Mouse (Mus musculus): ENCODE results near the gene Sucla2. TPM values are rescaled to one million over a fixed set of nuclear protein-coding genes. Genes with fewer than 3 reads are reported as not detected.
"Not testable (repeated sequence)": the region's sequence is repeated elsewhere in the genome, so short reads cannot be mapped to it uniquely, and the experiment has no call there.

The Sucla2 gene
- polyA plus RNA-seq, 1 experiment from 2014 or later = 103 TPM

GRCm38 (mm10) chr14:73574053-73574452 is 48.9 kb downstream of the Sucla2 start:
- Histone ChIP-seq H3K4me1 (no peaks in the 10 kb centered on the region), H3K4me2 (replicated peaks) (no peak overlapping the region), H3K27ac (no peak overlapping the region), H3K4me3 (no peak overlapping the region), H3K36me3 (peaks cover 32% of the 10 kb centered on the region), H3K9me3 (replicated peaks) (no peaks in the 10 kb centered on the region), H3K27me3 (no peaks in the 10 kb centered on the region), H3K9ac (no peak overlapping the region)
- no peak for ATAC-seq (ENCODE audit: low FRiP score)
- WGBS = 92% methylated on average over 5 of the region's 5 CpGs

DNA sequence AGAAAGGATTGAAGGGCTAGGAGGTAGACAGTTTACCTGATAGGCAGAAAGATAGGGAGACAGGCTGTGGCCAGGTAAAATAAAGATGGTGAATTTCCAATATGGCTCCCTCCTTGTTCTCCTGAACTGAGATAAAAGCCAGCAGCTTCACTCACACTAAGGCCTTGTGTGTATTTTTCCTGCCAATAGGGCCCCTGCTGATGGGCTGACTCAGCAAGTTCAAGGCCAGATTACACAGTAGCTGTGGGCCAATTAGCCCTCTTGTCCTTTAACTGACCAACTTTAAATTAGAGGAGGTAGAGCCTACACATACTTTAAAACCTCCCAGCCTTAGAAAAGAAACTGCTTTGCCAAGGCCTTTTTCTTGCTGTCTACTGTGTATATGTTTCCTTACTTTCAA is 51.2 kb downstream of the Sucla2 start:
- Histone ChIP-seq H3K27ac (no peak overlapping the region), H3K4me2 (replicated peaks) (no peak overlapping the region), H3K9me3 (replicated peaks) (no peaks in the 10 kb centered on the region), H3K36me3 (peaks cover 33% of the 10 kb centered on the region), H3K27me3 (no peaks in the 10 kb centered on the region), H3K4me3 (no peak overlapping the region), H3K9ac (no peak overlapping the region), H3K4me1 (no peaks in the 10 kb centered on the region)
- no peak for ATAC-seq (ENCODE audit: low FRiP score)

GRCm38 (mm10) chr14:73588080-73588479 is 63.0 kb downstream of the Sucla2 start:
- Histone ChIP-seq H3K4me1 (no peaks in the 10 kb centered on the region), H3K9me3 (replicated peaks) (no peaks in the 10 kb centered on the region), H3K27me3 (no peaks in the 10 kb centered on the region), H3K9ac (no peak overlapping the region), H3K27ac (no peak overlapping the region), H3K4me2 (replicated peaks) (no peak overlapping the region), H3K4me3 (no peak overlapping the region), H3K36me3 (peaks cover 34% of the 10 kb centered on the region)
- WGBS = 80% methylated on average over 1 of the region's 1 CpGs
- no peak for ATAC-seq (ENCODE audit: low FRiP score)

DNA sequence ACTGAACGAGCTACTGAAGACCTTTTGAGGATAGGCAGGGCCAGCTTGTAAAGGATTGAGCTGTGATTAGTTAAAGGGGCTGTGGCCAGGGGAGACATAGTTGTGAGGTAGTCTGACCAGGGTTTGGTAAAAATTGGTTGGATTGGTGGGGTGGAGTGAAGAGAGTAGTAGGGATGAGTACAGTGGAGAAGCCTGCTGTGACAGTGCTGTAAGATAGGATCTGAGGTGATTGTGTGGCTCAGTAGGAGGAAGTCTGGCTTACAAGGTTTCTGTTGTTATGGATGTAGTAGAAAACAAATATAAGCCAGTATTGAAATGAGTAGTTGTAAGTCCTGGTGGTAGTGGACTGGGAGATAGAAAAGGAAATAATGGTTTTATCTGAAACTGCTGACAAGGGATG is 67.0 kb downstream of the Sucla2 start:
- Histone ChIP-seq H3K36me3 (peaks cover 44% of the 10 kb centered on the region), H3K27me3 (no peaks in the 10 kb centered on the region), H3K27ac (no peak overlapping the region), H3K4me2 (replicated peaks) (no peak overlapping the region), H3K4me1 (no peaks in the 10 kb centered on the region), H3K9ac (no peak overlapping the region), H3K4me3 (no peak overlapping the region), H3K9me3 (replicated peaks) (no peaks in the 10 kb centered on the region)
- ATAC-seq (ENCODE audit: low FRiP score) = no peak
- 93% methylated on average over 1 of the region's 1 CpGs for WGBS

DNA sequence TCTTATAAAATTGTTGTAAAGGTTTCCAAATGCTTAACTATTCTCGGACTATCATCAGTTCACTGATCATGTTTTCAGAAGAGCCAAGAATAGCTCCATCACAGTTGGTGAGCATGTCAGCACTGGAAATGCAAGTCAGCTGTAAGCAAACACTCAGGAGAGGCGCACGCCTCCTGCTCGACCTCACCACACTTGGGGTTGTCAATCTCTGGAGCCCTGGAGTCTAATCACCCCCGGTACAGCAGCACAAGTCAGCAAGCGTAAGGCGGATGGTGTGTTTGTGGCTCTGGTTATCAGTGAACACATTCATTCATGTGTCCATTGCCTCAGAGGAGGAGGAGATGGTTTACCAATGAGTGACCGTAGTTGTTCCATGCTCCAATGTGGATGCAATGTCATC is 74.6 kb downstream of the Sucla2 start:
- Histone ChIP-seq H3K4me1 (no peaks in the 10 kb centered on the region), H3K36me3 (peaks cover 57% of the 10 kb centered on the region), H3K9ac (no peak overlapping the region), H3K4me2 (replicated peaks) (no peak overlapping the region), H3K4me3 (no peak overlapping the region), H3K27ac (no peak overlapping the region), H3K27me3 (no peaks in the 10 kb centered on the region), H3K9me3 (replicated peaks) (no peaks in the 10 kb centered on the region)
- 79% methylated on average over 8 of the region's 8 CpGs for WGBS
- no peak for ATAC-seq (ENCODE audit: low FRiP score)

DNA sequence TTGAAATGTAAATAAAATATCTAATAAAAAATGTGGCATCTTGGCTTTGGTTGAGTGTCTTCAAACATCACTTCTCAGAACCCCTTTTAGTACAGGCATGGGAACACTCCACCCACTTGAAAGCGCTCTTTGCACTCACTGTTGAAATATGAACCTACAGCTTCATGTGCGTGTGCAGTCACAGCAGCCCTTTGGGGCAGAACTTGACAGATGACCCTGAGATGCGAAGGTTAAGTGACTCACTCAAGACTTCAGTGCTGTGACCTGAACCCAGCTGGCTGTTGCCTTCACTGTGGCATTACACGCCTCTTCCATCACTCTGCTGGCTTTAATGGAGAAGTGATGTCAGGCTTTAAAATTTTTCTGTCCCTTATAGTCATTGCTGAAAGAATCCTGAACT is 82.6 kb downstream of the Sucla2 start:
- no peaks in the 10 kb centered on the region for H3K27me3 ChIP-seq
- no peak overlapping the region for H3K9ac ChIP-seq
- peaks cover 19% of the 10 kb centered on the region for H3K36me3 ChIP-seq
- WGBS = 49% methylated on average over 4 of the region's 4 CpGs
- ATAC-seq (ENCODE audit: low FRiP score) = no peak
- H3K27ac ChIP-seq = no peak overlapping the region
- no peaks in the 10 kb centered on the region for H3K4me1 ChIP-seq
- no peak overlapping the region for H3K4me2 ChIP-seq (replicated peaks)
- no peak overlapping the region for H3K4me3 ChIP-seq
- H3K9me3 ChIP-seq (replicated peaks) = no peaks in the 10 kb centered on the region

DNA sequence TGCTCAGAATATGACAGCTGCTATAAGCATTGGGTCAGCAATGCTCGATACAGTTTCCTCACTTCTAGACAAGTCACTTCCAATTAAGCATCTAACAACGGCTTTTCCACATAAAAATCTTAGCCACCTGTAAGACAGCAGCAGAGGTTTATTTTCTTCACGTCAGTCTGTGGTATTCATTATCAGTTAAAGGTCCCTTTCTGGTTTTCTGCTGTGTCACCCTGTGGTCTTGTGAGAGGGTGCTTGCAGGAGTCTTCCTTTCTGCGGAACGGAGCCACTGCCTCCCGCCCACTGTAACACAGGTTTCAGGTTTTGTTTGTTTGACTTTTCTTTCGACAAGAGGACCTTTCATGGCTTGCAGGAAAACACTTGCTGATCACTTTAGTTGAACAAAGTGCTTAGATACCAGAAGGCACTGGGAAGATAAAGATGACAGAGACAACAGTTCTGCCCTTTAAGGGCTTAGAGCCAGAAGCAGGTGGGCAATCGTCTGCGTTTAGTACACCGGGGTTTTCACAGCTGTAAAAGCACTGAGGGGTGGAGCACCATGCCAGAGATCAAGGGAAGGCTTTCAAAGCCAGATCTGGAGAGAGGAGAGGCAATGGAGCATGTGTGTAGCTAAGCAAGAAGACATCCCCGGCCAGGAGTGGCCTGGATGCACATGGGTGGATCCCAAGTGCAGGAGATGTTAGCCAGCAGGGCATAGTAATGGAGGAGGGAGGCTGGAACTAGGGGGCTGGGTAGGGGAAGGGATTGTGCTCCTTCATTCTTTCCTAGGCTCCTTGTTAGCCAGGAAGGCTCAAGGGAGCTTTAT is 83.8 kb downstream of the Sucla2 start:
- Histone ChIP-seq H3K27me3 (no peaks in the 10 kb centered on the region), H3K36me3 (peaks cover 12% of the 10 kb centered on the region), H3K9me3 (replicated peaks) (no peaks in the 10 kb centered on the region), H3K27ac (no peak overlapping the region), H3K9ac (no peak overlapping the region), H3K4me1 (no peaks in the 10 kb centered on the region), H3K4me3 (no peak overlapping the region), H3K4me2 (replicated peaks) (no peak overlapping the region)
- ATAC-seq (ENCODE audit: low FRiP score) = no peak
- WGBS = 45% methylated on average over 11 of the region's 11 CpGs

DNA sequence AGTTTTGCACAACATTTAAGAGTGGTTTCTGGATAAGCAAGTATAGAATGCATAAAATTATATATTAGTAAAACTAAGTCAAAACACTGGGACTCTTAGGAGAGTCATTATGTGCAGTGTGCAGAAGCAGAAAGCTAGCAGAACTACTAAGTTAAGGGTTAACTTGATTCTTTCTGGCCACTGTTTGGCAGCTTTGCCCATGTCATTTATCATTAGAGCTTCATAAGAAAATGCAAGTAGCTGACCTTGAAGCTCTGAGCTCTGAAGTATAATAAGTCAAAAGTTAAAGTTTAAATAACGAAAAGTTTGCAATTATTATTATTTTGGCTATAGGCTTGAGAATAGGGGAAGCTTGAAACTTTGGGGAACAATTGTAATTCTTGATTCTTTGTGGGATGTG is 89.8 kb downstream of the Sucla2 start:
- ATAC-seq (ENCODE audit: low FRiP score); H3K4me2 ChIP-seq (replicated peaks); H3K4me1 ChIP-seq; H3K4me3 ChIP-seq; H3K27ac ChIP-seq; H3K27me3 ChIP-seq; H3K9me3 ChIP-seq (replicated peaks); H3K36me3 ChIP-seq; H3K9ac ChIP-seq: not testable (repeated sequence)
- 76% methylated on average over 1 of the region's 1 CpGs for WGBS

- no peak for ATAC-seq (ENCODE audit: low FRiP score)
- no peaks in the 10 kb centered on the region for H3K36me3 ChIP-seq
- 88% methylated on average over 3 of the region's 3 CpGs for WGBS
- no peaks in the 10 kb centered on the region for H3K27me3 ChIP-seq
- no peak overlapping the region for H3K4me2 ChIP-seq (replicated peaks)
- no peak overlapping the region for H3K4me3 ChIP-seq
- no peak overlapping the region for H3K27ac ChIP-seq
- H3K9ac ChIP-seq = no peak overlapping the region
- H3K4me1 ChIP-seq = no peaks in the 10 kb centered on the region
- H3K9me3 ChIP-seq (replicated peaks) = peaks cover 8% of the 10 kb centered on the region; the same call in 1 of the 2 replicates
Observed at GRCm38 (mm10) chr14:73620880-73621279, 95.8 kb downstream of the Sucla2 start.

- H3K9ac ChIP-seq = no peak overlapping the region
- no peak overlapping the region for H3K4me3 ChIP-seq
- no peaks in the 10 kb centered on the region for H3K36me3 ChIP-seq
- WGBS = 98% methylated on average over 1 of the region's 1 CpGs
- H3K27me3 ChIP-seq = no peaks in the 10 kb centered on the region; the same call in 1 of the 2 replicates
- no peak overlapping the region for H3K27ac ChIP-seq
- H3K9me3 ChIP-seq (replicated peaks) = peaks cover 8% of the 10 kb centered on the region; the same call in 1 of the 2 replicates
- no peak overlapping the region for H3K4me2 ChIP-seq (replicated peaks)
- ATAC-seq (ENCODE audit: low FRiP score) = no peak
- no peaks in the 10 kb centered on the region for H3K4me1 ChIP-seq
Observed at GRCm38 (mm10) chr14:73622988-73623387, 97.9 kb downstream of the Sucla2 start.

DNA sequence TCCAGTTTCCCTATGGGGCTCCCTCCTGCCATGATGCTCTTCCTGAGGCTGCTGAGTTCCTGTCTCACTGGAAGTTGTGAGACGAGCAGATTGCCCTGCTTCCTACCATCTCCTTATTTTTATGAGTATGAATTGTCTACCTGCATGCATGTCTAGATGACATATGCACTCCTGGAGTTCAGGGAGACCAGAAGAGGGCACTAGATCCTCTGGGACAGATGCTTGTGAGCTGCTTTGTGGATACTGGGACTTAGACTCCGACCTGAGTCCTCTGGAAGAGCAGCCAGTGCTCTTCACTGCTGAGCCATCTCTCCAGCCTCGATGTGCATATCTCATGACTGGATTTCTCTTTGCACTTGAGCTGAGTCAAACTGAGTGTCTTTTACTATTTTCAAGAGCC is 100.3 kb downstream of the Sucla2 start:
- Histone ChIP-seq H3K4me1 (no peaks in the 10 kb centered on the region), H3K4me3 (no peak overlapping the region), H3K27me3 (no peaks in the 10 kb centered on the region; the same call in 1 of the 2 replicates), H3K36me3 (no peaks in the 10 kb centered on the region), H3K9ac (no peak overlapping the region), H3K4me2 (replicated peaks) (no peak overlapping the region), H3K27ac (no peak overlapping the region), H3K9me3 (replicated peaks) (no peaks in the 10 kb centered on the region; the same call in 1 of the 2 replicates)
- ATAC-seq (ENCODE audit: low FRiP score) = no peak
- WGBS = 72% methylated on average over 3 of the region's 3 CpGs

DNA sequence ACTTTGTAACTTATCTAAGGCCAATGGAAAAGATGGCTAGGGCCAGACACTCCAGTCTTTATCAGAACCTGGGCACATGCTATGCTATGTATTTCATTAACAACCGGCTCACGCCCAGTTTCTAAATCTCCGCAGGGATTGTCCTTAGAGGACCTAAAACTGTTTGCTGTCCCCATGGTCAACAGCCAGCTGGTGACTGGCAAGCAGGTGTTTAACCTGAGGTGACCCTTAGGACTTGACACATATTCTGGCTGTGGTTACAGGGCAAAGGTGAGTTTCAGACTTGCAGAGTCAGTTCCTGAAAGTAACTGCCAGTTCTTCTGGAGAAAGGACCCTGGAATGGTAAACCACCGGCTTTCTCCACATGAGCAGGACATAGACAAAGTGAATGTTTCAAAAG is 106.4 kb downstream of the Sucla2 start:
- no peak for ATAC-seq (ENCODE audit: low FRiP score)
- Histone ChIP-seq H3K4me1 (no peaks in the 10 kb centered on the region), H3K4me3 (no peak overlapping the region), H3K27me3 (no peaks in the 10 kb centered on the region; the same call in 1 of the 2 replicates), H3K36me3 (no peaks in the 10 kb centered on the region), H3K9ac (no peak overlapping the region), H3K27ac (no peak overlapping the region), H3K9me3 (replicated peaks) (no peaks in the 10 kb centered on the region), H3K4me2 (replicated peaks) (no peak overlapping the region)
- WGBS = 93% methylated on average over 4 of the region's 4 CpGs

- no peaks in the 10 kb centered on the region for H3K36me3 ChIP-seq
- no peak overlapping the region for H3K27ac ChIP-seq
- 41% methylated on average over 9 of the region's 9 CpGs for WGBS
- no peaks in the 10 kb centered on the region for H3K4me1 ChIP-seq
- no peaks in the 10 kb centered on the region for H3K9me3 ChIP-seq (replicated peaks)
- H3K4me2 ChIP-seq (replicated peaks) = no peak overlapping the region
- no peak overlapping the region for H3K9ac ChIP-seq
- ATAC-seq (ENCODE audit: low FRiP score) = no peak
- H3K4me3 ChIP-seq = no peak overlapping the region
- no peaks in the 10 kb centered on the region for H3K27me3 ChIP-seq
Observed at GRCm38 (mm10) chr14:73632648-73633263, 107.6 kb downstream of the Sucla2 start.

All from hindbrain, embryonic 12.5 days (tissue).